Mouse (Mus musculus): ENCODE data around the gene Rbms3. TPM values are rescaled to one million over a fixed set of nuclear protein-coding genes. Genes with fewer than 3 reads are reported as not detected.

Gene Rbms3
- total RNA-seq, 1 experiment from 2014 or later = not detected

GRCm38 (mm10) chr9:117397071-117397470 lies 232.6 kb downstream of the Rbms3 start:
- no peak for ATAC-seq (replicated peaks in 1 of 2; ENCODE audit: insufficient read depth in 1 of 2, low FRiP score in 2 of 2, low TSS enrichment in 1 of 2, low read depth in 1 of 2, poor library complexity in 2 of 2, severe bottlenecking in 2 of 2)

DNA sequence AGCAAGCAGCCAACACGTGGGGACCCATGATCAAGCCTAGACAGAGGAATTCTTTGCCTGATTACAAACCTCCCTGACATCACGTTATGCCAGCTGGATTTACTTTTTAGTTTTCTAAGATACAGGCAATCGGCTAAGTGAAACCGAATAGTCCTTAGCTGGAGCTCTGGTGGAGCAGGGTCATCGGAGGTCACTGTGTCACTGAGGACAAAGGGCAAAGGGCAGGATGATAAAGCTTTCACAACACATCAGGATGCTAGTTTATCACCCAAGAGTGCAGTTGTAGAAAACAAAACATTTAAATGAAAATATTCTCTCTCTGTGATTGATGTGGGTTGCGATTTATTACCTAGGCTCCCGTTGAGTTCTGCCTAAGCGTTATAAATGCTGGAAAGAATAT lies 233.1 kb downstream of the Rbms3 start:
- no peak for ATAC-seq (replicated peaks in 1 of 2; ENCODE audit: insufficient read depth in 1 of 2, low FRiP score in 2 of 2, low TSS enrichment in 1 of 2, low read depth in 1 of 2, poor library complexity in 2 of 2, severe bottlenecking in 2 of 2)

DNA sequence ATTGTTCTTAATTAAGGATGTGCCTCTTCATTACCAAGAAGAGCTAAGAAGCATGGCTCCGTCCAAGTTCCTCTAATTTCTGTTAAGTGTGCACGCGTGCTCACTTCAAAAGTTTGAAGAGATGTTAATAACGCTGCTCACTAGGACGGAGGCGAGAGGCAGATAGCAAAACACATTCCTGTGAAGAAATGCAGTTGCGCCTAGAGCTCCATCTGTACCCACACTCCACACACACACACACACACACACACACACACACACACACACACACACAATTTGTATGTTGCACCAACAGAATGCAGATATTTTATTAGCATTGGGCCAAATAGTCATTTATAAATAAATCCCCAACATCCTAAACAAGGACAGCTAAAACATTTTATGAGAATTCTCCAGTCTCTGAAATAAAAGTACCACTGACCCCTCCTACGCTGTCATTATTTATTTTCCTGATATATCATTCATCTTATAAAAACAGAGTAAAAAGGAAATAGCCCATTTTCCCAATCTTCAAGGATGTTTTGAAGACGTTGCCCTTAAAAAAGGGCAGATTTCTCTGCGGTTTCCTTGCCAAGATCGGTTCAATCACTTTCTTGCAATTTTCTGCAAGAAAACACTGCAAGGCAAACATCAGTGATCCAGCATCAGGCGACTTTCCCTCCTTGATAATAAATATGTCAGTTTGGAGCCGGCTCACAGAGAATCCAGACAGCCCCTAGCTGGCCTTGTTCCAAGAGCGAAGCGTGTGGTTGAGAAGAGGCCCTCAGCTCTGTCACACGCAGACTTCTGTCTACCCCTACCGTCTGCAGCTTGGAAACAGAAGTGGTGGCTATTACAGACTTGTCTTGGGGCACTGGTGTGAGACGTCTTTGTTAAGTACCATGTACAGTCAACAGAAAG lies 235.8 kb downstream of the Rbms3 start:
- ATAC-seq (replicated peaks in 1 of 2; ENCODE audit: insufficient read depth in 1 of 2, low FRiP score in 2 of 2, low TSS enrichment in 1 of 2, low read depth in 1 of 2, poor library complexity in 2 of 2, severe bottlenecking in 2 of 2) = no peak

DNA sequence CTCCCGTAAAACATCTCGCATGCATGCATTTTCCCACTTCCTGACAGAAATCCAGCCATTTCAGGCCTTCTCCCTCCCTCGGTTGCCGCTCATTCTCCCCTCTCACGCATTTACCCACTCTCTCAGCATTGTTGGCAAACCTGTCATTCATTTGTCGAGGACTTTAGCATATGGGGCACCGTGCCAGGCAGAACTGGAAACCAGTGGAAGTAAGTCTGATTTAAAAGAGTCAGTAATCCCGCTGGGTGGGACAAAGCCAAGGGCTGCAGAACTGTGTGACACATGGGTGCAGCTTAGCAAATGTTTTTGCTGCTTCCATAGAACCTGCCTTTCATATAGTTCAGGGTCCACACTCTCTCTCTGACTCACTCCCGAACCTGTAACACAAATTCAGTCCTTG lies 241.7 kb downstream of the Rbms3 start:
- no peak for ATAC-seq (replicated peaks in 1 of 2; ENCODE audit: insufficient read depth in 1 of 2, low FRiP score in 2 of 2, low TSS enrichment in 1 of 2, low read depth in 1 of 2, poor library complexity in 2 of 2, severe bottlenecking in 2 of 2)

- no peak for ATAC-seq (replicated peaks in 1 of 2; ENCODE audit: insufficient read depth in 1 of 2, low FRiP score in 2 of 2, low TSS enrichment in 1 of 2, low read depth in 1 of 2, poor library complexity in 2 of 2, severe bottlenecking in 2 of 2)
These were observed 248.8 kb downstream of the Rbms3 start for GRCm38 (mm10) chr9:117380876-117381275.

DNA sequence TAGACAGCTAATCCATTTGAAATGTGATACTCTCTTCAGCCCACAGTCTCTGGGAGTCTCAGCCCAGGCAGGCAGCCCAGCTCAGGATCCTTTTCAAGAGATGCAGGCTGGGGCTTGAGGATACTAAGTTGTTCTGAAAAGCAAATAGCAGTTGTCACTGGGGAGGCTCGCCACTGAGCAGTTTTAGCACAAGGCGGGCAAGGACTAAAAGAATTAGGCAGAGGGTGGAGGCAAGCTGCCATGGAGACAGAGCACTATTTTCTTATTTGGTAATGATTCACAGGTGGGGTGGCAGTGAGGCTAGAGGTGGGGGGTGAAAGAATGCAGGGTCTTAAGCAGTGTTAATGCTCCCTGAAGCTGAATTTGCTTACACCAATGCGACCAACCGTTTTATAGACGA lies 249.6 kb downstream of the Rbms3 start:
- no peak for ATAC-seq (replicated peaks in 1 of 2; ENCODE audit: insufficient read depth in 1 of 2, low FRiP score in 2 of 2, low TSS enrichment in 1 of 2, low read depth in 1 of 2, poor library complexity in 2 of 2, severe bottlenecking in 2 of 2)

- no peak for ATAC-seq (replicated peaks in 1 of 2; ENCODE audit: insufficient read depth in 1 of 2, low FRiP score in 2 of 2, low TSS enrichment in 1 of 2, low read depth in 1 of 2, poor library complexity in 2 of 2, severe bottlenecking in 2 of 2)
These were observed 250.2 kb downstream of the Rbms3 start for GRCm38 (mm10) chr9:117379448-117379983.

- no peak for ATAC-seq (replicated peaks in 1 of 2; ENCODE audit: insufficient read depth in 1 of 2, low FRiP score in 2 of 2, low TSS enrichment in 1 of 2, low read depth in 1 of 2, poor library complexity in 2 of 2, severe bottlenecking in 2 of 2)
These were observed 251.4 kb downstream of the Rbms3 start for GRCm38 (mm10) chr9:117378131-117378890.

GRCm38 (mm10) chr9:117375776-117376175 lies 253.9 kb downstream of the Rbms3 start:
- ATAC-seq (replicated peaks in 1 of 2; ENCODE audit: insufficient read depth in 1 of 2, low FRiP score in 2 of 2, low TSS enrichment in 1 of 2, low read depth in 1 of 2, poor library complexity in 2 of 2, severe bottlenecking in 2 of 2) = no peak

GRCm38 (mm10) chr9:117373164-117373741 lies 256.5 kb downstream of the Rbms3 start:
- no peak for ATAC-seq (replicated peaks in 1 of 2; ENCODE audit: insufficient read depth in 1 of 2, low FRiP score in 2 of 2, low TSS enrichment in 1 of 2, low read depth in 1 of 2, poor library complexity in 2 of 2, severe bottlenecking in 2 of 2)

DNA sequence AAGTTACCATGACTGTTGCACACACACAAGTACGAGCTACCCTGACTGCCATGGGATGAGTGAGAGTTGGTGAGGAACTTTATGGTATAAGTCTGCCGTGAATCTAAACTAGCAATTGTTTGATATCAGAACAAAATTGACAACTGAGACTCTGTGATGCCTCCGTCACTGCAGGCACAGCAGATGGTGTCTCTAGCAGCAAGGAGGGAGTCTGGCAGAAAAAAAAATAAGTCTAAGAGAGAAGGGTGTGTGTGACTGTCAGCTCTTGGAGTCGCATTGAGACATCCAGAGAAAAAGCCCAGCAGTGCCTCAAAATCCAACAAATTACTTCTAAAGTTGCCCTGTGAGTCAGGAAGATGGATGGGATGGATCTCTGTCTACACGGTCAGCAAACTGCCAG lies 257.7 kb downstream of the Rbms3 start:
- ATAC-seq (replicated peaks in 1 of 2; ENCODE audit: insufficient read depth in 1 of 2, low FRiP score in 2 of 2, low TSS enrichment in 1 of 2, low read depth in 1 of 2, poor library complexity in 2 of 2, severe bottlenecking in 2 of 2) = no peak

- ATAC-seq (replicated peaks in 1 of 2; ENCODE audit: insufficient read depth in 1 of 2, low FRiP score in 2 of 2, low TSS enrichment in 1 of 2, low read depth in 1 of 2, poor library complexity in 2 of 2, severe bottlenecking in 2 of 2) = no peak
These were observed 259.6 kb downstream of the Rbms3 start for GRCm38 (mm10) chr9:117370086-117370485.

- ATAC-seq (replicated peaks in 1 of 2; ENCODE audit: insufficient read depth in 1 of 2, low FRiP score in 2 of 2, low TSS enrichment in 1 of 2, low read depth in 1 of 2, poor library complexity in 2 of 2, severe bottlenecking in 2 of 2) = no peak
These were observed 261.7 kb downstream of the Rbms3 start for GRCm38 (mm10) chr9:117368016-117368415.

DNA sequence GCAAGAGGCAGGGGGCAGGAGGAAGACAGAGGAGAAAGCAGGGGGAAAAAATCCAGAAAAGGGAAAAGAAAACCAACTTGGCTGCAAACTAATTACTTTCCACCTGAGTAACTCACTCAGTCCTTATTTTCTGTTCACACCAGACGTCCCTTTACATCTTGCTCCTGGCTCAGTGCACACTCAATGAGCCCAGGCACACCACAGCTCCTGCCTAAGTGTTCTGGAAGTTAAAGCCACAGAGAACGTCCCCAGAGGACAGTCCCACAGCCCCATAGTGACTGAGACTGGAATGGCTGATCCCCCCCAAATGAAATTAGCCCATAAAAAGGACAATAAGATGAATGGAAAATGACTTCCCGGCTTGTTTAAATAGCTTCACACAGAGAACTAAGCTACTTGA lies 265.1 kb downstream of the Rbms3 start:
- ATAC-seq (replicated peaks in 1 of 2; ENCODE audit: insufficient read depth in 1 of 2, low FRiP score in 2 of 2, low TSS enrichment in 1 of 2, low read depth in 1 of 2, poor library complexity in 2 of 2, severe bottlenecking in 2 of 2) = no peak

- no peak for ATAC-seq (replicated peaks in 1 of 2; ENCODE audit: insufficient read depth in 1 of 2, low FRiP score in 2 of 2, low TSS enrichment in 1 of 2, low read depth in 1 of 2, poor library complexity in 2 of 2, severe bottlenecking in 2 of 2)
These were observed 268.3 kb downstream of the Rbms3 start for GRCm38 (mm10) chr9:117361431-117361830.

DNA sequence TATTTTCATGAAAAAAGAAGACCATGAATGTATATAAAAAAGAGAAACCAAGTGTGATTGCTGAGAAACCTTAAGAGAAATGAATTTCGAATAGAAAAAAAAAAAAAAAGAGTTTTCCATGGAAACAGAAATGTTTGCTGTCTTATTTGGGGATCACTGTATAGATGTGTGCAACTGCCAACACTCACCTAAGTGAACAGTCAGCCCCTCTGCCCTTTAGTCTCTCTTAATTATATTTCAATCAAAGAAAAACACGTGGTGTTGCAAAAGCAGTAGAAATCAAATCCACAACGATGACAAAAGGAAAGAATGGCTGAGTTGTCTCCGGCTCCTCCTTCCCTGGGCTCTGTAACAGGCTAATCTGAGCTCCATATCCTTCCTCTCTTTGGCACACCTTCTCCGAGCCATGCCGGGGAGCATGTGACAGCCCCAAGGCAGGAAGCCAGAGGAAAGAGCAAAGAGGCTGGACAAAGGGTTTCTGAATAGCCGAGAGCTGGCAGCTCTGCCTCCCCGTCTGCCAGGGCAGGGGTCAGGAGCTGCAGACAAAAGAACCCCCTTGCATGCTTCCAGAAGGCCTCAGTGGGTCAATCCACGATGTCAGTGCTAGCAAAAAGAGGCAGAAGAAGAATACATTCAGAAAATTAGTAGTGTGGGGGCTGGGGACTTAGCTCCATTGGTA lies 272.8 kb downstream of the Rbms3 start:
- ATAC-seq (replicated peaks in 1 of 2; ENCODE audit: insufficient read depth in 1 of 2, low FRiP score in 2 of 2, low TSS enrichment in 1 of 2, low read depth in 1 of 2, poor library complexity in 2 of 2, severe bottlenecking in 2 of 2) = peak; percentile 72 to 75; a peak in 3 of 4 replicates

DNA sequence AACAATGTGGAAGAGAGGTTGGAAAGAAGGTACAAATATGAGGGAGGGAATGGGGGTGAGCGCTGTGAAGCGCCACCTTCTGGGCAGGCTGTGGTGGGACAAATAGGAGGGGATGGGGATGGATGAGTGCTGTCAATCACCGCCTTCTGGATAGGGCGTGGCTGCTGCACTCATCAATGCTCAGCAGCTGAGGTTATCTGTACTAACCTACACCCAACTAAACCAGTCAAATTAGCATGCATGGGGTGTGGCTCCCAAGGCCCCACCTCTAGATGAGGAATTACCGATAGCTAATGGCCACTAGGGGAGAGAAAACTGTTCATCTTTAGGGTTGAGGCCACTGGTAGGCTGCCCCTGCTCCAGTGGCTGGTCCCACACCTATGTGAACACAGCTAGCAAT lies 274.2 kb downstream of the Rbms3 start:
- ATAC-seq (replicated peaks in 1 of 2; ENCODE audit: insufficient read depth in 1 of 2, low FRiP score in 2 of 2, low TSS enrichment in 1 of 2, low read depth in 1 of 2, poor library complexity in 2 of 2, severe bottlenecking in 2 of 2) = no peak

Data from hematopoietic stem cell, adult 5-6 weeks (primary cell).